Mouse (Mus musculus): ENCODE data around the gene Gart.

GRCm38 (mm10) chr16:91652191-91652590 lies 5.4 kb upstream of the Gart start:
- TF ChIP-seq POLR2A (IDR thresholded peaks at IDR 0.05; ENCODE audit: borderline replicate concordance, extremely low read depth, low read depth, low read length) = no peak
- TF ChIP-seq CTCF (IDR thresholded peaks at IDR 0.05; ENCODE audit: insufficient read depth, low read length) = no peak
